Mouse (Mus musculus) G1E (cell line): ENCODE results near the gene Kmt5c.
A peak's percentile ranks its signal among the peaks of the same experiment; 100 is the strongest.

Experiments
- CTCF ChIP-seq: IDR thresholded peaks from 2 replicates; pipeline ENCODE4 v1.5.1; 2012; ENCODE audit warnings: low read depth, low read length, inconsistent platforms, mixed read lengths
- GATA1 ChIP-seq: IDR thresholded peaks from 2 replicates; pipeline ENCODE4 v1.6.1; 2012; ENCODE audit warnings: borderline replicate concordance, low read length, inconsistent platforms, mixed read lengths
- GATA2 ChIP-seq: IDR thresholded peaks from 2 replicates; pipeline ENCODE4 v1.6.1; 2012; ENCODE audit warnings: low read depth, low read length, inconsistent platforms, borderline replicate concordance
- POLR2AphosphoS5 ChIP-seq: IDR thresholded peaks from 2 replicates; pipeline ENCODE4 v1.6.1; 2012; ENCODE audit warnings: low read depth, low read length, inconsistent platforms; ENCODE audit not compliant: insufficient replicate concordance

- TF ChIP-seq CTCF (0 out of 2 replicates have a peak, but pooled peaks have one; percentile 19), GATA1 (no peak), POLR2AphosphoS5 (no peak), GATA2 (no peak)
Measured at GRCm38 (mm10) chr7:4705098-4705497, 34.8 kb upstream of the Kmt5c start.
